Mouse (Mus musculus) CD4-positive, CD25-positive, alpha-beta regulatory T cell, adult 2 months (primary cell): Measurements from ENCODE around the gene Ddx59.

Experiments
- DNase-seq: peaks from one replicate; pipeline ENCODE4 v3.0.0-alpha.2; 2012; ENCODE audit warnings: low read depth, low spot score

The Ddx59 gene

GRCm38 (mm10) chr1:136414798-136415755 lies at the start of gene Ddx59:
TSS of gene Ddx59 (plus strand) at chr1:136415271.
- peak; percentile 95 for DNase-seq

GRCm38 (mm10) chr1:136365986-136366385 lies 49.1 kb upstream of the Ddx59 start:
- no peak for DNase-seq

GRCm38 (mm10) chr1:136379261-136379660 lies 35.8 kb upstream of the Ddx59 start:
- DNase-seq = no peak

- DNase-seq = no peak
These were observed 34.9 kb upstream of the Ddx59 start for GRCm38 (mm10) chr1:136380161-136380560.

- no peak for DNase-seq
These were observed 34.5 kb upstream of the Ddx59 start for GRCm38 (mm10) chr1:136380606-136381005.

- no peak for DNase-seq
These were observed 33.9 kb upstream of the Ddx59 start for GRCm38 (mm10) chr1:136381169-136381568.

- DNase-seq = no peak
These were observed 33.5 kb upstream of the Ddx59 start for GRCm38 (mm10) chr1:136381583-136381982.

GRCm38 (mm10) chr1:136386914-136387313 lies 28.2 kb upstream of the Ddx59 start:
- no peak for DNase-seq

GRCm38 (mm10) chr1:136394506-136394905 lies 20.6 kb upstream of the Ddx59 start:
- peak; percentile 49 for DNase-seq

- no peak for DNase-seq
These were observed 20.0 kb upstream of the Ddx59 start for GRCm38 (mm10) chr1:136395073-136395472.

GRCm38 (mm10) chr1:136401281-136401680 lies 13.8 kb upstream of the Ddx59 start:
- no peak for DNase-seq

GRCm38 (mm10) chr1:136409631-136410030 lies 5.4 kb upstream of the Ddx59 start:
- DNase-seq = no peak

- no peak for DNase-seq
These were observed 670 bp downstream of the Ddx59 start for GRCm38 (mm10) chr1:136415756-136416126.

GRCm38 (mm10) chr1:136418393-136418792 lies 3.3 kb downstream of the Ddx59 start:
- DNase-seq = no peak

- DNase-seq = no peak
These were observed 12.3 kb downstream of the Ddx59 start for GRCm38 (mm10) chr1:136427166-136427969.

- DNase-seq = no peak
These were observed 13.9 kb downstream of the Ddx59 start for GRCm38 (mm10) chr1:136428981-136429380.

- no peak for DNase-seq
These were observed 15.2 kb downstream of the Ddx59 start for GRCm38 (mm10) chr1:136430126-136430818.

- no peak for DNase-seq
These were observed 25.7 kb downstream of the Ddx59 start for GRCm38 (mm10) chr1:136440741-136441140.

- DNase-seq = no peak
These were observed 27.7 kb downstream of the Ddx59 start for GRCm38 (mm10) chr1:136442809-136443208.

- no peak for DNase-seq
These were observed 29.6 kb downstream of the Ddx59 start for GRCm38 (mm10) chr1:136444555-136445255.

- no peak for DNase-seq
These were observed 31.9 kb downstream of the Ddx59 start for GRCm38 (mm10) chr1:136446933-136447332.
